Mouse (Mus musculus): ENCODE measurements at regions not wholly inside any gene's neighbourhood (a gene's known extent, or its start where the extent isn't known, plus 50 kb on each side); places are given as distances from the start of the nearest gene placed in this dataset.

DNA sequence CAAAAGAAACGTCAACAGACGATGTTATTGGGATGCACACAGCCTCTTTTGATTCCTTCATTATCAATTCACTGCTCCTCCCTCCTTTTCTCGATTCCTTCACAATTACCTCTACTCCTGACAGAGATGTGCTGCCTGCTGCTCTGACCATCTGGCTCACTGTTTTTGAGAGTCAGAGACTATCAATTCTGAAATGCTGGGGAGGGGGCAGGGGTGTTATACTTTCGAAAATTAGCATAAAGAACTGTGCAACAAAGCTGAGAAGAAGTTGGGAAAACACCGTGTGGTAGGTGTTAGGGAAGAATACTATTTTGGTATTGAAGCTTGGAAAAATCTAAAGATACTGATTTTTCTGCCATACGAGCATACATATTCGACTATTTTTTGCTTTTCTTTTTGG, 96.4 kb downstream of the Nedd1 start:
- in situ Hi-C loops (cut with MboI; ENCODE audit: low pct_unique_long_range_greater_than_20kb in 1 of 2, low sequenced_read_pairs in 2 of 2, unreplicated experiment in 1 of 2): no loop called here

DNA sequence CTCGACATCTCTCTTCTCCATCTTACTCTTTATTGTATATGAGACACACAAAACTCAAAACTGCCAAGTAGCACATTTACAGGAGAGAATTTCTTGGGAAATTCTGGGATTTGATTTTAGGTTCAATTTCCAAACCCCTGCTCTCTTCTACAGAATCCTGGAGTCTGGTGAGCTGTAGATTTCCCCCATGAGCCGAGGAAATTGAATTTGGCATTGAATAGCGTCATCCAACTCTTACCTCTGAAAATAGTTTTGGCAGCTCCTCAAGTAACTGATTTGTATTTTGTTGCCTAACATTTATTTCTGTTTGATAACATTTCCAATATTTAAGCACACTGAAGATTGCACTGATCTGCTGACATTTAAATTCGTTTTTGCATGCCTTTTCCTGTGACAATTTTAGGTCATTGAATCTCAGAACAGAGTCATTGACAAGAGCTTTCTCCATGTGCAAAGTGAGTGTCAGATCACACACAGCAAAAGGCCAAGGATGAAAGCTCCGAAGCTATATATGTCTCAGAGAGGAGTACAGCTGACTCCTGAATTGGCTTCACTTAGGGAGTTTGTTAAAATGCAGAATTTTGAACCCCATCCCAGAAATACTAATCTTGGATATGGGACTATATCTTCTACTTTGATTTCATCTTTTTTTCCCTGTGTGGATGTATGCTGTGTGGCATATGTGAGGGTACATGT, 106.4 kb downstream of the Nedd1 start:
- in situ Hi-C loops (cut with MboI; ENCODE audit: low pct_unique_long_range_greater_than_20kb in 1 of 2, low sequenced_read_pairs in 2 of 2, unreplicated experiment in 1 of 2): no loop called here

DNA sequence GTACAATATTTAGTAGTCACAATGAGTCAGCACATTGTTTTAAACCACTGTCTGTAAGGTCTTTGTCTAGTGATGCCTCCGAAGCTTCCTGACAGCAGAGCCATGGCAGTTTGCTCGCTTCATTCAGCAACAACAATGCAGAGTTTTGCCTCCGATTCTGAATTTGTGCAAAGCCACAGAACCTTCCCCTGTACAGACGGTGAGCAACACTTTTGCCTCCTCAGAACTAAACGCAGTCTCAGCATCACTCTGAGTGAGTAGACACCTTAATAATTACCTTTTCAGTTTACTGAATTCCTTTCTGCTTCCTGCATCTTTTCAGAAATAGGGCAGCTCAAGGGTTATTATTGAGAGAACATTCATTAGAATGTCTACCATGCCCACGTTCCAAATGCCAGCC, 107.9 kb downstream of the Nedd1 start:
- in situ Hi-C loops (cut with MboI; ENCODE audit: low pct_unique_long_range_greater_than_20kb in 1 of 2, low sequenced_read_pairs in 2 of 2, unreplicated experiment in 1 of 2): no loop called here

DNA sequence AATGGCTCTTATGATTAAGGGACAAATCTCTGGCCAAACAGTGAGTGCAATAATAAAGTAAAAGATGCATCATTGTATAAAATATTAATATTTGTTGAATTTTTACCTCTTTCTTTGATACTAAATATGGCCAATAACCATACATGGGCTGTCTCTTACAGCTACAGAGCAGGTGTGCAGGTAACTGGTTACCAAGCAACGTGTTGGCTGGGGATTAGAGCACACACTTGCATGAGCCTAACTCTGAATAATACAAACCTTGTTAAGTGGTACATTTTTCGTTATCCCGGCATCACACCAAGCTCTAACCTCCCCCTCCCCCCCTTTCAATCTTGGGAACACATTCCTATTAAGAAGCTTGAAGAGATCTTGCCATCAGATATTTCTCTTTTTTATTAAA, 111.2 kb downstream of the Nedd1 start:
- in situ Hi-C loops (cut with MboI; ENCODE audit: low pct_unique_long_range_greater_than_20kb in 1 of 2, low sequenced_read_pairs in 2 of 2, unreplicated experiment in 1 of 2): no loop called here

DNA sequence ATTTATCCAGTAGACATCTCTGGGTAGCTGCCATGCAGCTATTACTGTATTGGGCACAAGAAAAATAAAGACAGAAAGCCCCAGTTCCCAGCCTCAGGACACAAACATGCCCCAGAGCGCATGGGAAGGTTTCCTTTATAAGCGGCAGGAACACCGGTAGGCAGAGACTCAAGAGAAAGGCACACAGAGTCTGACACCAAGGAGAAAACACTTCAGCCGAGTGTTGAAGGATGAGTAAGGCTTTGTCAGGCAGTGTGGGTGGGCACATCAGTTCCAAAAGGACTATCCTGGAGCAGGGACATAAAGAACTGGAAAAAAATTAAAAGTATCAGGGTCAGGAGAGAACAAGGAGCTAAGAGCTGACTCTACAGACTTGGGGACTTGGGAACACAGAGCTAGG, 115.5 kb downstream of the Nedd1 start:
- in situ Hi-C loops (cut with MboI; ENCODE audit: low pct_unique_long_range_greater_than_20kb in 1 of 2, low sequenced_read_pairs in 2 of 2, unreplicated experiment in 1 of 2): no loop called here

DNA sequence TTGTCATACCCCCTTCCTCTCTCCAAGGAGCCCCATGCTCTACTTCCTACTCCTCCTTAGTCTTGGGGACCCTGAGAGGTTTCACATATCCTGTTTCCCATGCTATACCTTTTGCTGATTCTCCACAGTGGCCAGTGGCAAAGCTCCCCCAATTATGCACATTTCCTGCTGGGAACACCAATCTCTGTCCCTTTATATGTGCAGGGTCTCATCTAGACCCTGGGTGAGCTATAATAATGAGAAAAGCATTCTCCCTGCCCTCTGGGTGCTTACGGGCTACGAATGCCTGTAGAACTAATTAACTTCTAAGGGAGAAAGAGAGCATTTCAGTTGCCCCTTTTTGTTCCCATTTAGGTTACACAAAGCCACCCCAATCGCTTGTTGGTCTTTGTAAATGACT, 116.6 kb downstream of the Nedd1 start:
- in situ Hi-C loops (cut with MboI; ENCODE audit: low pct_unique_long_range_greater_than_20kb in 1 of 2, low sequenced_read_pairs in 2 of 2, unreplicated experiment in 1 of 2): no loop called here

DNA sequence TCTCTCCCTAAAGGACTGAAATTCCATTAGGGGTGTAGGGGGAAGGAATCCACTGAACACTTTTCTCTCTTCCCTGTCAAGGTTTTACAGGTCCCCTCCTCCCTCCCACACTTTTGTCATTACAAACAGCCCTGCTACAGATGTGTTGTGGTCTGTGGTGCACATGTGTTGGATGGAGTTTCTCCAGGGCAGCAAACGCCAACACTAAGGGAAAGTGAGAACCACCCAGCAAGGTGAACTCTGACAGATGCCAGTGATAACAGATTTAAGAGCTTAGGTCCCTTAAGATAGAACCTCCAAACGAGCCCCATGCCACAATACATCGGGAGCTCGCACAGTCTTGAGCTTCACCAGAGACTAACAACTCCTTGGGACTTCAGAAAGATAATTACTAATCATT, 122.1 kb downstream of the Nedd1 start:
- in situ Hi-C loops (cut with MboI; ENCODE audit: low pct_unique_long_range_greater_than_20kb in 1 of 2, low sequenced_read_pairs in 2 of 2, unreplicated experiment in 1 of 2): no loop called here

DNA sequence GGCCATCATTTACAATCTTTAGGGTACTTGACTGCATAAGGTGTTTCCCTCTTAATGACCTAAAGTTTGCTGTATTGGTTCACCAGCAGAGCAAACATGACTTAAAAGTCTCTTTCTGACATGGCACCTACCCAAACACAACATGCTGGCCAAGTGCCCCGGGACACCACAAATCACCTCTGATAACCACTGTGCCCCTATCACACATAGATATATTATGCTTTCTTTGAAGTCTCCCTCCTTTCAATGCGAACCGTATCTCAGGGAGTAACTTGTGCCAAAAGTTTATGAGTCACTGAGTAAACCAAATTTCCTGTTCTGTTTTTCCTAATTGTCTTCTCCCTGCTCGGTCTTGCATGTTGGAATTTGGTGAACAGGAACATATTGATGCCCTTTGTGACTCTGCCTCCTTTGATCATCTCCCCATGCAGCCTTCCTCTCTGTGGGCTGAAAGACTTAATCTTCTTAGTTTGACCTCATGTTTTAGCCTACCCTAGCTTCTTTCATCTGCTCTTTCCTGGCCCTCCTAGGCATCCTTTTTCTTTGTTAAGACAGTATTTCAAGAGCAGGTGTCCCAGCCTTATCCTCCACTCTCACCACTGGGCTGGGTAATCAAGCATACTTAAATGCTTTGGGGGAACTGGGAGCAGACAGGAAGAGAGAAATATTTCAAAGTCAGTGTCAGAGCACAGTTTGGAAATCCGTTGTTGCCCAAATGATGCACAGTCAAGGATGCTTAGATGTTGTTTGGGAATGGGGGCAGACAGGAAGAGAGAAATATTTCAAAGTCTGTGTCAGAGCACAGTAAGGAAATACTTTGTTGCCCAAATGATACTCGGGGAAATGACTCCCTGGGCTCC, 126.5 kb downstream of the Nedd1 start:
- in situ Hi-C loops (cut with MboI; ENCODE audit: low pct_unique_long_range_greater_than_20kb in 1 of 2, low sequenced_read_pairs in 2 of 2, unreplicated experiment in 1 of 2): no loop called here

DNA sequence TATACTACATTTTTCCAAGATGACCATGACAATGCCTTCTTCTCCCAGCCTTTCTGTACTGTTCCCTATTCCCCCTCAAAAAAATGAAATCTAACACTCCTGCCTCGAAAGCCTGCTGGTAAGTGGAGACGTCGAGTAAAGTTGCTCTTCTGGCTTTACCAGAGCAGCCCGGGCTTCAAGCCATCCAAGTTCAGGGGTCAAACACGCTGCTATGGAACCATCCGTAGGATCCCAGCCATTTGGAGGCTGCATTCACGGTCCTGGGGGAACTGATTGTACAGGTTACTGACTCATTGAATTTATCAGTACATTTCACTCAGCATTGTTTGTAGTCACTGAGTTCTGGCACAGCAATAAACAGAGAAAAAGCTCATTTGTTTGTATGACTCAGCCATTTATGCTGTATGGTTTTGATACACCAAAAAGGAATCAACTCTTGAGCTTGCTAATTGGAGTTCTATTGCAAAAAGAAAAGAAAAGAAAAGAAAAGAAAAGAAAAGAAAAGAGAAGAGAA, 128.2 kb downstream of the Nedd1 start:
- in situ Hi-C loops (cut with MboI; ENCODE audit: low pct_unique_long_range_greater_than_20kb in 1 of 2, low sequenced_read_pairs in 2 of 2, unreplicated experiment in 1 of 2): no loop called here

DNA sequence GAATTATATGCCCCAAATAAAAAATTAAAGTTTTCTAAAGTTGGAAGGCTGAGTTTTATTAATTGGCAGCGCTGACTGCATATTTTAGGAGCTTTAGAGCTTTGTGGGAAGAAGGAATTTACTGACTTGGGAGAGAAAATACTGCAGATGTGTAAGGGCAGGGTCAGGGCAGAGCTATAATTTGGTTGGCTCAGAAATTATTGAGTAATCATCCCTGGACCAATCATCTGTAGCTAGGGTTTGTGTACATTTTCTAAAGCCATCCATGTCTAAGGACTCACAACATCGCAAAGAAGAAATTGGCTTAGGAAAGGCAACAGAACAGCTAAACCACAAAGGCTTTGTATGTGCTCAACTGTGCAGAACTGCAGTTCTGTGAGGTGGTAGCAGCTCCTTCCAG, 143.3 kb downstream of the Nedd1 start:
- in situ Hi-C loops (cut with MboI; ENCODE audit: low pct_unique_long_range_greater_than_20kb in 1 of 2, low sequenced_read_pairs in 2 of 2, unreplicated experiment in 1 of 2): no loop called here

DNA sequence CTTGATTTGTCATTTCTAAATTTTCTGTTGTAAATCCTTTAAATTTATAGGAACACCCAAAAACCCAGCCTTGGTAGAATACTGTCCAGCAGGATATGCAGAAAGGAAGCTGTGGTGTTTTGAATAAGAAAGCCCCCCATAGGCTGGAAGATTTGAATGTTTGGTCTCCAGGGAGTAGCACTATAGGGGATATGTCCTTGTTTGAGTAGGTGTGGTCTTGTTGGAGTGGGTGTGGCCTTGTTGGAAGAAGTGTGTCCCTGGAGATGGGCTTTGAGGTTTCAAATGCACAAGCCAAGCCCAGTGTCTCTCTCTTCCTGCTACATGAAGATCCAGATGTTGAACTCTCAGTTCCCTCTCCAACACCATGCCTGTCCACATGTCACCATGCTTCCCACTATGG, 151.7 kb downstream of the Nedd1 start:
- in situ Hi-C loops (cut with MboI; ENCODE audit: low pct_unique_long_range_greater_than_20kb in 1 of 2, low sequenced_read_pairs in 2 of 2, unreplicated experiment in 1 of 2): no loop called here

DNA sequence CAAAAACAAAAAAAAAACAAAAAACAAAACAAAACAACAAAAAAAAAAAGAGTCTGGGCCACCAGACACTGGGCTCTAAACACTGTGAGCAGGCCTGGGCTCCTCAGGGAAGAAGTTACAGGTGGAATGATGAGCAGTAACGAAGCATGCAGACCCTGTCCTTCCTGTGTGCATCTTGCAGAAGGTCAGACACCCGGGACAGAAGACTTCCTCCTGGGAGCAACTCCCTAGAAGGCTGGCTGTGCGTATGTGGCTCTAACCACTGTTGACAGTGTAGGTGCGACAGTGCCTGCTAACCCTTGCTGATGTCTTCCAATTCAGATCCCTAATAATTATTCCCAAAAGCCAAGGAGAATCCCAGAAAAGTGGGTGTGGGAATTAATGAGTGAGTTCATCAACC, 164.8 kb downstream of the Nedd1 start:
- in situ Hi-C loops (cut with MboI; ENCODE audit: low pct_unique_long_range_greater_than_20kb in 1 of 2, low sequenced_read_pairs in 2 of 2, unreplicated experiment in 1 of 2): no loop called here

DNA sequence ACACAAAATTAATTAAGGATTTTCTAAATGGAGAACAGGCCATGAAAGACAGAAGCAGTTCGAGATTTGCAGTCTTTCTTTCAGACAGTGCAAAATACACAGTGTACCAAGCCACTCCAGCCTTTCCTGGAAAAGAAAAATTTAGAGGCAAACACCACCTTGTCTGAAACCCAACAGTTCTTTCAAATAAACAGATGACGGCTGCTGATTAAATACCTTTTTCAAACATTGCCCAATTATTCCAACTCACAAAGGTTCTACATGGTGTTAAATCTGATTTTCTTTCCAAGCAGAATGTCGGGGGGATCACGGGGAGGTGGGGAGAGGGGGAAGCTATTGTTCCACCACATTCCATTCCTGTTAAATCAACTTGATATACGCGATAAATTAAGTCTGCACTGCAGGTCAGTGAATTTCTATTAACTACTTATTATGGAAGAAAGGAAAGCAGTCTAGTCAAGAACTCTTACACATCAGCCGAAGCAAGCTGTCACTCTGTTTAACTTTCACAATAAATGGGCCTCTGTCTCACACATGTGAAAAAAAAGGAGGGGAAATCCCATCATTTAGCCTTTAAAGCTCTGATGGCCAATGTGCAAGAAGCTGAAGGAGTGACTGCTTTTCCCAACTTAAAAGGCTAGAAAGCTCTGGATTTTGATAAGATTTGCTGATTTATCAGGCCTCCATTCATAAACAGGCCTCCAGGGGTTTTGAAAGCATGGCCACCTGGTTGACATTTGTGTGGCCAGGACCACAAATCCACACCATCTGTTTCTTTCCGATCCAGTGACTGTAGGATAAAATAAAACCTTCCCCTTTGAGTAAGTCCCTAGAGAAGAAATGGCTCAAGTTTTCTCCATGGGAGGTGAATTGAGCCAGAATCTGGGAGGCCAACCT, 165.4 kb downstream of the Nedd1 start:
- in situ Hi-C loops (cut with MboI; ENCODE audit: low pct_unique_long_range_greater_than_20kb in 1 of 2, low sequenced_read_pairs in 2 of 2, unreplicated experiment in 1 of 2): no loop called here

DNA sequence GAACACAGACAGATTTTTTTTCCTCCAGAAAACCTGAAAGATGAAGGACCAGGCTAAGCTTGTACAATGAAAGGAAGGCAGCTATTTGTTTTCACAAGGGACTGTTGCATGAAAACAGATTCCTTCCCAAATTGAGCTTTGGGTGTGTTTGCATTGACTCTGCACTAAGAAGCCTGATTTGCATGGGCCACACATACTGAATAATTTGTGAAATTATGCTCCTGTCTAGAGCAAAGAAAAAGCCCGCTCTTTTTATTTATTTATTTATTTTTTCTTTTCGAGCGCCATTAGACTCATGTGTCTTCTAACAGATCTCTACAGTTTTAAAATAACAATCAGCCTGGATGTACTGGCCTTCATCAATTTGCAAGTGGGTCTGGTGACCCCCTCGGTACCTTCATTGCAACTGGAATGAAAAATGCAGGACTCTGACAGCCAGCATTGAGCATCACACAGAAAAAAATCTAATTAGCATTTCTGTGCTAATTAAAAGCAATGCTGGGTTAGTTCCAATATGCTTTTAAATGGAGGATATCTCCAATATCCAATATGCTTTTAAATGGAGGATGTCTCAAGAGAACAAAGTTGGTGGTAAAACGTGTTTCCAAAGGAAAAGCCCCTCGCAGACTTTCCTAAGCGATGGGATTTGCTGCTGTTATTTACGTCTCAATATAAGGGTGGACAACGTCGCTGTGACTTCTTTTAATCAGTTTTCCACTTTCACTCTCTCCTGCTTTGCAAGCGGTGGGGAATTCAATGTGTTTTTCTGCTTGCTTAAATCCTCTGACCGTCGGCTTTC, 166.3 kb downstream of the Nedd1 start:
- in situ Hi-C loops (cut with MboI; ENCODE audit: low pct_unique_long_range_greater_than_20kb in 1 of 2, low sequenced_read_pairs in 2 of 2, unreplicated experiment in 1 of 2): no loop called here

DNA sequence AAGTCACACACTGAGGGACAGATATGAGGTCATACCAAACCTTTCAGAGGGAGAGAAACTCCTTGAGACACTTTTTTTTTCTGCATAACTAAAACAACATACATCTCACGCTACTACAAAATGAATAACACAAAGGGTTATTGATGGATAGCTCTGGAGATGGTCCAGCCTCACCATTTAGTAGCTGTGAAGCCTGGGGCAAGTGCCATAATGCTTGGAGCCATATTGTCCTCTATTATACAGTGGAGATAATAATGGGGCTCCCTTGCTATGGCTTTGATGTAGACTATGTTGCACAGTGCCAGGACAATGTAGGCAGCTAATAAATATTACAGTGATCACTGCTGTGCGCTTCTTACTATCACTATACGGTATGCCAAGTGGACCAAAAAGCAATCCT, 168.3 kb downstream of the Nedd1 start:
- in situ Hi-C loops (cut with MboI; ENCODE audit: low pct_unique_long_range_greater_than_20kb in 1 of 2, low sequenced_read_pairs in 2 of 2, unreplicated experiment in 1 of 2): no loop called here

DNA sequence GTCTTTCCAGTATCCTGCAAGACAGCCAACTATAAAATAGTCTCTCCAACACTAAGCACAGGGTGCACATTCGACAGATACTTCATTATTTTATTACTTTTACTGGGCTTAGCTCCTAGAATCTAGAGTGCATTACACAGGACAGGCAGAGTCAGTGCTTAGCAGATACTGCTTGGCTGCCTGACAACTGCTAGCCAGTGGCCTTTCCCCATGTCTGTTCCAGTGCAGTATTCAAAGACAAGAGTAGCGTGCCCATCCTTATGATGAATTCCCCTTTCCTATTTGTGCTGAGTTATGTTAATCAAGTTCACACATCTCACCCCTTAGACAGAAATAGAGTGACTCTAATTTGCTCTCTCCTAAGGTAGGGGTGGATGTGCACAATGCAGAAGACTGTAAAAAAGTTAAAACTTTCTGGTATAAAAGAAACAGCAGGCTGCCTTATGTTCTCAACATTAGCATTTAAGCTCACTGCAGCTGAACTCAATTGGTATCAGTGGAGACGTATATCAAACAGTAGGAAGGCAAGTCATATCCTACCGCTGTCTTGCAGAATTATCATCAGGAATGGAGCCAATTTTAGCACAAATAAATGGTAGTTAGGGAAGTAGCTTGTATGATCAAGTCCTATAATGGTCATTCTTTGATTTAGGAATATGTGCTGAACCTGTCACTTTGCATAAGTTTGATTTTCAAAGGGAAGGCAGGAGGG, 173.2 kb downstream of the Nedd1 start:
- in situ Hi-C loops (cut with MboI; ENCODE audit: low pct_unique_long_range_greater_than_20kb in 1 of 2, low sequenced_read_pairs in 2 of 2, unreplicated experiment in 1 of 2): no loop called here

DNA sequence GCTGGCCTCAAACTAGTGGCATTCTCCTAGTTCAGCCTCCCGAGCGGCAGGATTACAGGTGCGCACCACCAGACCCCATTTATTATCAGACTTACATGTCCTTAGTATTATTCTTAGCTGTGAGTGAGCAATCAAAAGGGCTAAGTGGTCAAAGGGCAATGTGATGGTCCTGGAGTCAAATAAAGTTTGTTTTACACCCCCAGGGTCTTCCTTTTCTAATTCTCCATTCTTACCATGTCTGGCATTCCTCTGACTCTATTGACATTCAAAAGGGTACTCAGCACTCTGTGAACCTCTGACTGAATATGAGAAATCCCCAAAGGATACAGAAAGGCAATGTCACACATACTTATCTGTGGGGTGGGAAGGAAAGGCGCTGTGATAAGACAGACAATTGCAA, 183.8 kb downstream of the Nedd1 start:
- in situ Hi-C loops (cut with MboI; ENCODE audit: low pct_unique_long_range_greater_than_20kb in 1 of 2, low sequenced_read_pairs in 2 of 2, unreplicated experiment in 1 of 2): no loop called here

DNA sequence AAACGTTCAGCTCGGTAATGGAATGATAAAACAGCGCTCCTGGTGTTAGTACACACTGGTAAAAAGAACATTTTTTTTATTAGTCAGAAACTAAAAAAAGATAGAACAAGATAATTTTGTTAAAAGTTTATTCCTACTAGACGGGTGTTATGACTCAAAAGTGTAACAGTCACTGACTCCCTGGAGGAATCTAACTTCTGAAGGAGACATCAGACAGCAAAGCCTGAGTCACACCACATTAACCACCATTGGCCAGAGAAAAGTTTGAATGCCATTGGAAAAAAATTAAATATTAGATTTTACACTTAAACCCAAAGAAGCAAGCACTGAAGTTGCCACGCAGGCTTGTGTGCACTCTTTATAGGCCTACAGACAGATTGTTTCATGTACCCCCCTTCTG, 205.3 kb downstream of the Nedd1 start:
- in situ Hi-C loops (cut with MboI; ENCODE audit: low pct_unique_long_range_greater_than_20kb in 1 of 2, low sequenced_read_pairs in 2 of 2, unreplicated experiment in 1 of 2): no loop called here
